ENCODE assay signal across 19 mouse cellular contexts in genomic region chr8:10894306-10894705, GRCm38 (mm10).
"Had no signal": no experiment of that assay in that cellular context is flagged by ENCODE, and none has a peak within 500 bp of the region (broad histone marks: within the 10 kb centered on the region; RNA-seq: fewer than 3 reads in every experiment).

No protein-coding gene starts in this region.

- ATAC-seq: liver, embryonic 12.5 days; midbrain, embryonic 13.5 days; midbrain, embryonic 16.5 days had no signal

- H3K36me3 ChIP-seq: limb, embryonic 15.5 days; liver, embryonic 12.5 days; lung, embryonic 15.5 days; midbrain, embryonic 13.5 days; neural tube, embryonic 13.5 days; neural tube, embryonic 15.5 days had no signal

- H3K27me3 ChIP-seq: limb, embryonic 15.5 days; midbrain, embryonic 13.5 days; neural tube, embryonic 13.5 days; neural tube, embryonic 15.5 days had no signal

- H3K9me3 ChIP-seq: limb, embryonic 15.5 days; liver, embryonic 12.5 days; lung, embryonic 15.5 days; midbrain, embryonic 13.5 days; neural tube, embryonic 13.5 days; neural tube, embryonic 15.5 days had no signal

- DNase-seq: retina, postnatal 1 day; right cerebral cortex, adult 18-20 months; right cerebral cortex, postnatal 25 days; right cerebral cortex, postnatal 4 days; spleen, adult 18-20 months; thymus, adult 18-20 months; thymus, postnatal 14 days; thymus, postnatal 4 days had no signal

- H3K4me2 ChIP-seq: limb, embryonic 15.5 days; liver, embryonic 12.5 days; lung, embryonic 15.5 days; midbrain, embryonic 11.5 days; midbrain, embryonic 13.5 days; neural tube, embryonic 13.5 days; neural tube, embryonic 15.5 days had no signal

- H3K27ac ChIP-seq: limb, embryonic 15.5 days; liver, embryonic 12.5 days; liver, embryonic 14.5 days; lung, embryonic 15.5 days; macrophage; midbrain, embryonic 13.5 days; neural tube, embryonic 13.5 days; neural tube, embryonic 15.5 days had no signal

- H3K4me3 ChIP-seq: limb, embryonic 15.5 days; liver, embryonic 12.5 days; lung, embryonic 15.5 days; midbrain, embryonic 13.5 days; myocyte; neural tube, embryonic 13.5 days; neural tube, embryonic 15.5 days had no signal

- H3K9ac ChIP-seq: limb, embryonic 15.5 days; liver, embryonic 12.5 days; liver, embryonic 14.5 days; lung, embryonic 15.5 days; midbrain, embryonic 13.5 days; neural tube, embryonic 13.5 days; neural tube, embryonic 15.5 days had no signal
